Mouse (Mus musculus): Measurements from ENCODE around the gene Impg2.

The Impg2 gene

DNA sequence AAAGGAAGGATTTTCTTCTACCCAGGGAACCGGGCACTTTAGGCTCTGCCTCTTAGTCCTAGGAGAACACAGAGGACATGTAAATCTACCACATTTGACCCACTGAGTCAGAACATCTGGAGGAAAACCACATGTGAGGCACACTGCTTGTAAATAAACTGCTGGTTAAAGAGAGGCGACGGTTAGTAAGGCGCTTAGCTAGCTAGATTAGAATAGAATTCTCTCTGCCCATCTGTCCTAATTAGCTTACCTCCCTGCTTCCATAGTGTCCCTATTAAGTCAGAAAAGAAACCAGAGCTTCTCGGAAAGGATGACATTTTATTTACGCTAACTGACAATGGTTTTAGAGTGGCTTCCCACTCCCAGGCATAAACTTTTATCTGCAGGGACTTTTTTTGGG lies at the start of gene Impg2:
Impg2 (plus strand) TSS at position 263 of the 400 bp plus-strand sequence.
- DNase-seq (ENCODE audit: low spot score), result no peak

DNA sequence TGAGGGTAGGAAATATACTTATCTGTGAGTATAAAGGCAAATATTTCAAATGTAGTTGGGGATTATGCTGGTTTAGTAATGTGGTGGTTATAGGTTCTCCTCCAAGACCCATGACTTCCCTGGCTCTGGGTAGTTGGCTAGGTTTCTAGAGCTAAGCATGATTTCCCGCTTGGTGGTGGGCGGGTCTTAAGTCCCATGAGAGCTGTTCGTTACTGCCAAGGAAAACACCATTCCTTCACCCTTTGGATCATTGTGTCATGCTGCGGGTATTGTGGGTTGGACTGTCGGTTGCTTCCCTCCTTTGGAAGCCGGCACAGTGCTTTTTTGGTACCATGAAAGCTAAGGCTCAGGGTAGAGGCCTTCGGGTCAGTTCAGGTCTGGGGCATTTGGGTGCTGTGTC lies 40.6 kb upstream of the Impg2 start:
- no peak for DNase-seq (ENCODE audit: low spot score)

DNA sequence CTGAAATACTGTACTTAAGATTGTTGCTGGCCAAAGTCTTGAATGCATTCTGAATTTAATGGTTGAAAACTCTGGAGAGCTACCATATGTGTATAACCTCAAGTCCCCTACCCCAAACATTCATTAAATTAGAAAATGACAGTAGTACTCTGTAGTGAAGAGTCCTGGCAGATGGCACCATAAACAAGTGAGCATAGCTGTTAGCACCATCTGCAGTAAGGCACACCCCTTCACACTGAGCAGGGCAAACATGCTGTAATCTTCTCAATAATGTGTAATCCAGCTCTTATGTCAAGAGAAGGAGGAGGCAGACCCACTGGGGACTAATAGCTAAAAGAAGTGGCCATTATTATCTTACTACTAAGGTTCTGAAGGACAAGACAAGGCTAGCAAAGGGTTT lies 33.9 kb upstream of the Impg2 start:
- no peak for DNase-seq (ENCODE audit: low spot score)

DNA sequence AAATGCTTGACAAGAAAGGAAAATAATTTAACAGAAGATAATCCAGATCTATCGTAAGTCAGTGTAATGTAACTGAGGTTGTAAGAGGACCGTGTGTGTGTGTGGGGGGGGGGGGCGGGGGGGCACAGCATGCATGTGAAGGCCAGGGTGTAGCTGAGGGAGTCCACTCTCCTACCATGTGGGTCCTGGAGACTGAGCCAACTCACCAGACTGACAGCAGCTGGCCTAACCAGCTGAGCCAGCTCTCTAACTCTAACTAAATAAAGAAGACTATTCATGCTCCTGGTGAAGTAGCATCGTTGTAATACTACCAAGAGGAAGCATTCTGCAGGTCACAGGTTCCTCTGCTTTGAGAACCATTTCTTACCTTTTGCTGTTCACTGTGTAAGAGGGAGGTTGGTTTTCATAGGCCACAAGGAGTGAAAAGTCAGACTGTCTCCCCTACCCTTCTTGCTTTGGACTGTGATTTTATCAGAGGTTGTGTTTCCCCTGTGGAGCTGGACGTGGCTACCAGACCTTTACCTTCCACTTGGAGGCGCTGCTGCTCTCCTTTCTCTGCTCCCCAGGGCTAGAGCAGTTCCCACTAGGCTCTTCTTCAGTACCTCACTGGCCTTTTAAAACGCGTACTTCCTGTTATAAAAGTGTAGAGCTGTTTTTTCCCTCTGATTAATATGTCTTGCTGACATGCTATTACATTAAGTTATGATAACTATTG lies 28.1 kb upstream of the Impg2 start:
- no peak for DNase-seq (ENCODE audit: low spot score)

DNA sequence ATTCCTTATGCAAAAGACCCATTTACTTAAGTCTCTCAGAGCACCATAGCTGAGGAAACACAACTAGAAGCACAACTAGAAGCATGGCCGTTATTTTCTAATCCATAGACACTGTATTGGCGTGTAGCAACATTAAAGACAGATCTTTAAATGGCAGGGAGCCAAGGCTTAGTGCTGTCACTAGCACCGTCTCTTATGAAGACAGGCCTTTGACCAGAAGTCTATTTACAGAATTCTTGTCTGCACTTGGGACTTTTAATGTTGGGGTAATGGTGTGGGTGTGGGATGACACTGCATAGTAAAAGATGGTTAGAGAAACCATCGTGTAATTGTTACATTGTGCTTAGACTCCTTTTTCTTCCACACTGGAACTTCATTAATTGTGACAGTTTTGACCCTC lies 17.2 kb upstream of the Impg2 start:
- DNase-seq (ENCODE audit: low spot score), result no peak

DNA sequence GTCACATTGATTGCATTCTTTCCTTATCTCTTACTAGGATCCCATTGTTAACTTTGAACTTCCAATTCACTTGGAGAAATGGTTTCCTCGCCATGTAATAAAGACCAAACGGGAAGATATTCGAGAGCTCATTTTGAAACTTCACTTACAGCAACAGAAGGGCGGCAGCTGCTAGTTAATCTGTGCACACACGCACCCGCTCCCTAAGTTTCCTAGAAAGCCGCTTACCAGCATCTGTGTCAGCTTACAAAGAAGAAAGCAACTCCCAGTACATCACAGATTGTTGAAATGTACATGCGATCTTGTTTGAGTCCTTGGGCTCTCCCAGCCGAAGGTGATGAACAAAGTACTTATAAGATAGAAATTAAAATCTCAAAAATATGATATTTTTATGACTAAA lies 15.9 kb upstream of the Impg2 start:
- no peak for DNase-seq (ENCODE audit: low spot score)

DNA sequence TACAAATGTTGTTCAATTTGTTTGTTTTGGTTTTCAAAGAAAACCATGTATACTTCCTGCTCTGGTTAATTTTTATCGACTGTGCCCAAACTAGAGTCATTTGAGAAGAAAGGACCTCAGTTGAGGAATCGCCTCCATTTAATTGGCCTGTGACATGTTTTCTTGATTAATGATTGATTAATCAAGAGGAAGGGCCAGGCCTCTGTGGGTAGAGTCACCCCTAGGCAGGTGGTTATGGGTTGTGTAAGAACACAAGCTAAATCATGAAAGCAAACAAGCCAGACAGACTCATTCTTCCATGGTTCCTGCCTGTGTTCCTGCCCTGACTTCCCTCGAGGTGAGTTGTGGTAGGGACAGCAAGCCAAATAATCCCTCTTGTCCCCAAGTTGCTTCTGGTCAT lies 8.6 kb downstream of the Impg2 start:
- no peak for DNase-seq (ENCODE audit: low spot score)

DNA sequence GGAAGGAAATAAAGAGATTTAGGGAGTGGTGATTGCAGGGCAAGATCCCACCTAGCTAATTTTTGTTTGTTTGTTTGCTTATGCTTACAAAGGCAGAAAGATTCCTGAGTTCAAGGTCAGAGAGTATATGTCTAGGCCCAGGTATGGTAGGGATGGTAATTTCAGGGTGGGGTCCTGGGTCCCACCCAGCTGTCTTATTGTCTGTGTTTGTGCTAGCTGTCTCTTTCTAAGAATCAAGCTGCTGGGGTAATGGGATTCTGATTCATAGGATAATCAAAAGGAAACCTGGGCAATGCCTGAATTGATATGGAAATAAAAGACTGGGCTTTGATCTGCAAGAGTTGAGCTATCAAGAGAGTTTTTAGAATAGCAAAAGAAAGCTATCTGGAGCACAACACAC lies 23.6 kb downstream of the Impg2 start:
- no peak for DNase-seq (ENCODE audit: low spot score)

DNA sequence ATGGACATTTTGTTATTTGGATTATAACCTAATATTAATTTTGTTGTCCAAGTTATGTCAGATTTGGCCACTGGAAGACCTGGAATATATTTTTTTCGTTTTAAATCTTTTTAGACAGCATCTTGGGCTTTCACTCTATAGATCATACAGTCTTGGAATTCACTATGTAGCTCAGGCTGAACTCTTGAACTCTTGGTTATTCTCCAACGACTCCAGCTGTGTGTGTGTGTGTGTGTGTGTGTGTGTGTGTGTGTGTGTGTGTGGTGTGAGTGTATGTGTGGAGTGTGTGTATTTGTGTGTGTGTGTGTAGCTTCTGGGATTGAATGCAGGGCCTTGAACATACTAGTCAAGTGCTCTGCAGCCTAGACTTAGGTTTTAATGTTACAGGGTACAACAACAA lies 25.3 kb downstream of the Impg2 start:
- no peak for DNase-seq (ENCODE audit: low spot score)

DNA sequence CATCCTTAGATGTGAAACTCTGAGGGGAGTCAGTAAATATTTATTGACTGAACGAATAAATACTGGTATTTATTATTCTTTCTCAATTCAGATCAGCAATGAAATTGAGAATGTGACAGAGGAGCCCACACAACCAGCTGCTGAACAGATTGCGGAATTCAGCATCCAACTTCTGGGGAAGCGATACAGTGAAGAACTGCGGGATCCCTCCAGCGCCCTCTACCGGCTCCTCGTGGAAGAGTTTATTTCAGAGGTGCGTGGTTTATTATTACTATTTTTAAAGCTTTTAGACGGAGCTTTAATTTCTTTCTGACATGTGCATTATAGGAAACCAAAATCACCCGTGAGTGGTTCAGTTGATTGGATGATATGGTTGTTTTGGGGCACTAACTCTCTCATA lies 27.2 kb downstream of the Impg2 start:
- DNase-seq (ENCODE audit: low spot score), result no peak

DNA sequence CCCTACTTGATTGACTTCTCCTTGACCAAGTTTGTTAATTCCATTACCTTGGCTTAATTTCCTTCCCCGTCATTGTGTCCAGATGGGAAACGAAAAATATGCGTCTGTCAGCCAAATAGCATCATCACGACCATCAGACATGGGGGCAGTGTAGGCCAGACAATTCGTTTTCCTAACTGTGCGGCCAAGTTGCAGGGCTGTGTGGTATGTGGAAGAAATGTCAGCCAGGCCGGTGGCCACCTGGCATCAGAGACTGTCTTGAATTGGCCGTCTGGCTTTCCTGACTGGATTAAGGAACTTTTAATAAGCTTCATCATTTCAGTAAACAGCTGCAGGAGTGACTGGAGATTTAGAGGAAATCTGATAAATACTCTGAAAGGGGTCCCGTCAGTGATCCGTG lies 28.6 kb downstream of the Impg2 start:
- DNase-seq (ENCODE audit: low spot score), result no peak

DNA sequence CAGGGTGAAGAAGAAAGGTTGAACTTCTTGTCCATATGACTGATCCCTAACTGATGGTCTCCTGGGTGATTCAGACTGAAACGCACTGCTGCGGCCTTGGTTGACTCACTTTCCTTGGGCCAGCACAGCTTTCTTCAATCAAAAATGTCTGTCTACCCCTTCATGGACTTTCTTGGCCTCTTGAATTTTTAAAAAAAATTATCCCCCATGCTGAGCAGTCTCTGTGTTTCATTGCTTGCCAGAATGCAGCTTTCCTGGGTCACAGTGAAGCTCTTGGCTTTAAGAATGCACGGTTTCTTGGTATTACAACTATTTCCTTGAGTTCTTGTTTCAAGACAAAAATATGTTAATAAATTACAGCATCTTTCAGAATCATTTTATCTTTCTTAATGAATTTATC lies 41.9 kb downstream of the Impg2 start:
- no peak for DNase-seq (ENCODE audit: low spot score)

DNA sequence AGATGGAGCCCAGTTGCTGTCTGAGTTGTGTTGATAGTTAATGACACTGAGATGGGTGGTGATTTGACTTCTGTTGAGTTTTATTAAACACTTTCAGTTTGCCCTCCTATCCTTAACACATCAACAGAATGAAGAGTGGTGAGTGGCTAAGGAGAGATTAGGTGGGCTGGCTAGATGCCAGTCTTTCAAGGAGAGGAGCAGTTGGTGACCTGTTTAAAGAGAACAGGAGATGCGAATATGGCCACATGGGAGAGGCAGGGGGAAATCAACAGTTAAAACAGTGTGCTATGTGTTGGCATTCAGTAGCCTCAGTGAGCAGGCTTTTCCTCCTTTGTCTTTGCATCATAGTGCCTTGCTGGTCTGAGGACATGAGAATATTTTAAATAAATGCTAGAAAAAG lies 69.8 kb downstream of the Impg2 start:
- no peak for DNase-seq (ENCODE audit: low spot score)

DNA sequence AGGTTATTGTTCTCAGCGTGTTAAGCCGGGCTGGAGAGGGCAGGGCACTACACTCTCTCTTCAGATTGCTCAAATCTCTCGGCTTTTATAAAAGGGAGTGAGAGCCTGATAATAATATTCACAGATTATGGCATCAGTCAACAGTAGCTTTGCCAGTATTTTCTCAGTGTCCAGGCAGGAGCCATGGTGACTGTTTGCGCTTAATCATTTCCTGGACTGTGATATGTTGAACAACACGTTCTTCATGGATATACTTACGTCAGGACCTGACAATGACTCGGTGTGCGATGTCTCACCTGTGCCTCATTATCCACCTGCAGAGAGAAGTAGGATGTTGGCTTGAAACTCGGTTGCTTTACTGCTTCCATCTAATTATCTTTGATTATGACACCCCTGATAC lies 74.9 kb downstream of the Impg2 start:
- DNase-seq (ENCODE audit: low spot score), result no peak

DNA sequence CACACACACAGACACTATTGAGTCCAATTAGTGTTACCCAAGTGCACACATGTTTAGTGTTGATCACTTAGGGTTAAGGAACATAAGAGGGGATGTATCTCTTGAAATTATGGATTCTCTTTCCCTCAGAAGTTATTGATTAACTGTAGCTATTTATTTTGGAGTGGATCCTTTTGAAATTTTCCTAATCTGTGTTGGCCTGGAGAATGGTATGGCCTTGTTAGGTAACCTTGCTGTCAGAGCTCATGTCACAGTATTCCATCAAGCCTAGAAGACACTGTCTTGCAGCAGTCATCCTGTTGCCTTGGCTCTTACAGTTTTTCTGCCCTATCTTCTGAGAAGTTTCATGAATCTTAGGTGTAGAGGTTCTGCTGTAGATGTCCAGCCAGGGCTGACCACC lies 75.6 kb downstream of the Impg2 start:
- DNase-seq (ENCODE audit: low spot score), result no peak

DNA sequence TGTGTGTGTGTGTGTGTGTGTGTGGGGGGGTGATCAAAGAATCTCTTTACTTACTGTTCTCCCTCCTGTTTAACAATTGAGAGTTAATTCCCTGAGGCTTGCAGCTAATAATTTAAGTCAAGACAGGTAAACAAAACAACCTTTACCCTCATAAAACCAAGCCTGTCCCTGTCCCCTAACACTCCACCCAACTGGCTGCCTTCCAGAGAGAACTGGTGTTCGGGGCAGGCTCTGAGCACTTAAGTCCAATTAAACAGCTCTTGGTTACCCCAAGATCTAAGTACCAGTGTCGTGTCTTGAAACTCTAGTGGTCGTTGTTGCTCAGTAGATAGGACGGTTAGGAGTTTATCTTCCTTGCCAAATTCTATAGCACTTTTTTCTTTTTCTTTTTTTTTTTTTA lies 77.2 kb downstream of the Impg2 start:
- no peak for DNase-seq (ENCODE audit: low spot score)

DNA sequence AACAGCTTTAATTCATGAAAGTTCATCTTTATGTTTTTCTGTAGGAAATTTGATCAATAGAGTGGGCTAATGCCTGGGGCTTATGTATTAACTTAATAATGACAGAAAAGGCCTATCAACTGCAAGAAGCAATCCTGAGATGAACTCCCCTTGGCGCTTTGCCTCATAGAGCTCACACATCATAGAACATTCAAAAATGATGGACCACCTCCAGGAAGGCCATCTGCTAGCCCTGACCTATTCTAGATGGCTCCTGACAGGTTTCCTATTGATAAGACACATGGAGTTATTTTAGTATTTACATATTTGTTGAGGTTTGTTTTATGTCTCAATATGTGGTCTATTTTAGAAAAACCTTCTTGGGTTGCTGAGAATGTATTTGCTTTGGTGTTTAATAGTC lies 79.2 kb downstream of the Impg2 start:
- no peak for DNase-seq (ENCODE audit: low spot score)

DNA sequence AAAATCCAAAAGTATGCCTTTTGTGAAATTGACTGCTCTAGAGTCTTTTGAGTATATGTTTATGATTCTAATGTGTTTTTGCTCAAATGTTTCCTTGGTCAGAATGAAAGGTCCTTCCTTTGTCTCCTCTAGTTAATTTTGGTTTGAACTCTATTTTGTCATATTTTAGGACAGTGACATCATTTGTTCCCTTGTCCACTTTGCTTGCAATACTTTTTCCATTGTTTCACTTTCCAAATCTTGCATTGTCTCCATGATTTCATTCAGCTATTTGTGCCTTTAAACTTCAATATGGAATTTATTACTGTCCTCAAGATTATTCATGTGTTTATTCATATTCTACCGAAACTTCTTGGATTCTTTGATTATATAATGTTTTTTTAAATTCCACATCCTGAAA lies 79.8 kb downstream of the Impg2 start:
- no peak for DNase-seq (ENCODE audit: low spot score)

DNA sequence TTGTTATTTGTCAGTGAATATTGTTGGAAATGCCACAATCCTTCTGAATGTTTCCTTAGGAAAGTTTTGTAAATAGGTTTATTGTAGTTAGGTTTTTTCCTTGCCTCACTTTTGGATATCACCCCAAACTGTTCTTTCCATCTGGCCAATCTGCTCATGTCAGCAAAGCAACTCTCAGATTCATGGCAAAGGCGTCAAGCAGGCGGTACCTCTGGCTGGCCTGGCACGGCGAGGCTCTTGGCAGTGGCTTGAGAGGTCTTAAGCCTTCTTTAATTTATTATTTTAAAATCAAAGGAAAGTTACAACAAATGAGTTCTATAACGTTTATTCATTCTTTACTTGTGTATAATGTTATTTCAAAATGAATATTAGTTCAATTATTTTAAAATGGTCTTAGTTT lies 82.0 kb downstream of the Impg2 start:
- no peak for DNase-seq (ENCODE audit: low spot score)

DNA sequence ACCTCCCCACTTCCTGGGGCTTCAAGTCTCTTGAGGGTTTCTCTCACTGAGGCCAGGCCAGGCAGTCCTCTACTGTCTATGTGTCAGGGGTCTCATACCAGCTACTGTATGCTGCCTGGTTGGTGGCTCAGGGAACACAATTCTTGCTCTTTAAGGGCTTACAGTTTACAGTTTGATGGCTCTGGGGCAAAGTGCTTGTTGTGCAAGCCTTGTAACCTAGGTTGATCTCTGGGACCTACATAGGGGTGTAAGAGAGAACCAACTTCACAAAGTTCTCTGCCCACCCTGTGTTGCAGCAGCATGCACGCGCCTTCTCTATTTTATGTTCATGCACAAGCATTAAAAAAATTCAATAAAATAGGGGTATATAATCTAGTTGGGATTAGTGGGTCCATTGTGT lies 82.9 kb downstream of the Impg2 start:
- DNase-seq (ENCODE audit: low spot score), result no peak

DNA sequence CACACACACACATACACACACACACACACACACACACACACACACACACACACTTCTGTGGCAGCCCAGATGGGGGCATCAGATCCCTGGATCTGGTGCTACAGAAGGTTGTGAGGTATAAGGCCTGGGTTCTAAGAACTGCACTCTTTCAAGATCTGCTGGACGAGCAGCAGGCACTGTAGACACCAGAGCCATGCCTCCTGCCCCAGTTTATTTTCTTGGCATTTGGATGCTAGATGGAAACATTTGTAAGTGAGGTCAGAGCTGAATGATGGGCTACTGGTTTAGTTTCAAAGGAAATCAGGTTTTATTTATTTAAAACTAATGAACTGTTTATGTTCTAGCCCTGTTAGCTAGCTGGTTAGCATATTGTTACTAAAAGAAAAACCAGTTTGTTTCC lies 90.8 kb downstream of the Impg2 start:
- no peak for DNase-seq (ENCODE audit: low spot score)

DNA sequence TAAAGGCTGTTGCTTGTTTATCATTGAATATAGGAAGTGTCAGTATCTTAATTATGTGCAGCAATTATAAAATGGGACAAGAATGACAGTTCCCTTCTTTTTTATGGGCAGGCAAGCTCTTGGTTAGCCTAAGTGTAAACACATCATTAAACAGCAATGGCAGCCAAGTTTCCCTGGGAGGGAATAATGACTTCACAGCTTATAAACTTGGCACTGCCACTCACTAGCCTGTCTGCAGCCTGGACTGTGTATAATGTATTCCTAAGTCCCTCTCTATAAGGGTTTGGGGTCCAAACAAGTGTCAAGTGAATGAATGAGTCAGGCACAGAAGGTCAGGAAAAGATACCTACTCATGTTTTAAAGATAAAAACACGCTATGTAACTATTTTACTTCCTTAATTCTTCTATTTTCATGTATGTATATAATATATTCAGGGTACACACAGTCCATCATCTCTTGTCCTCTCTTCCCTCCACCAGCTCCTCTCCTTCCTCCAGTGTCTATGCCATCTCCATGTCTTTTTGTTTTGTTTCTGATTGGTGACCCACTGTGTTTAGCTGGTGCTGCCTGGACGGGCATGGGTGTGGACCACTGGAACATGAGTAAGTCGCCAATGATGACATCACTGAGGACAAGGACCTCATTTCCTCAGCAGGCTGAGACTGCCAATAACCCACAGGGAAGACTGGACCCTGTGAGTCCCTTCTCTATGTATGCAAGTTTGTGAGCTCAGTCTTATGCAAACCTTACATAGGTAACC lies 92.0 kb downstream of the Impg2 start:
- DNase-seq (ENCODE audit: low spot score), result no peak

DNA sequence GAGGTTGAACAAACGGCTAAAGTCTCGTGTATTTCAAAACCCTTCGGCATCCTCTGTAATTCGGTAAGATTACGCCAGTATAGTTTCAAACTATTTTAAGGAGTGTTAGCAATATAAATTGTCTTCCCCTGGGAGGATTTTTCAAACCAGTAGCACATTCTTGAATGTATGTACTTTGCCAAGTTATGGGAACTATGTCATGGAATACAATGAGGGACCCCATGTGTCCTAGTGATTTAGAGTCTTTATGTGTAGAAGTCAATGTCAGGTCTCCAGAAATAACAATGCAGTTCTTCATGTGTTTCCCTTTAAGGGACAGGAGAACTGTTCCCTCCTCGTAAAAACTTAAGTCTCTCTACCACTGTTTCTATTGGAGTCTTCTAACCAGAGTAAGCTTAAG lies 94.1 kb downstream of the Impg2 start:
- no peak for DNase-seq (ENCODE audit: low spot score)

DNA sequence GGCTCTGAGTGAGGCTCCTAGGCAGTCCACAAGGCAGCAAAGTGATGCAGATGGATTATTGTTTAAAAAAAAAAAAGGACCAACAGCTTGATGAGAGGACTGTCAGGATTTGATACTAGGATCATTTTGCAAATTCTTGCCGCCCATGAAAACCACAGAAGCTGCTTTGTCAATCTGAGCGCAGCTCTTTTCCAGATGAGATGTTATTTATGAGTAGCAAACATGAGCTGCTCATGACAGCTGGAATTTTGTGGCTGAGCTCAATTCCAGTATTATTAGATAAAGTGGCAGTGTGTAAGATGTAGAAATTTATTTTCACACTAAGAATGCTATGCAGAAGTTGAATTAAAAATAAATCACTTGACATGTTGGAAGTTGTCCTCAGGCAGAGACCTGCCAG lies 94.7 kb downstream of the Impg2 start:
- no peak for DNase-seq (ENCODE audit: low spot score)

All from yolk sac, embryonic 10.5 days (tissue).